Mouse (Mus musculus): ENCODE measurements around the gene Dpagt1. TPM values are rescaled to one million over a fixed set of nuclear protein-coding genes. Genes with fewer than 3 reads are reported as not detected.

Dpagt1 gene
- polyA plus RNA-seq (2012; rRNA removed), result 27.1 and 28.1 TPM in 2 replicates

GRCm38 (mm10) chr9:44325768-44326370, at the start of gene Dpagt1:
Gene Dpagt1 (plus strand): TSS chr9:44326019.

DNA sequence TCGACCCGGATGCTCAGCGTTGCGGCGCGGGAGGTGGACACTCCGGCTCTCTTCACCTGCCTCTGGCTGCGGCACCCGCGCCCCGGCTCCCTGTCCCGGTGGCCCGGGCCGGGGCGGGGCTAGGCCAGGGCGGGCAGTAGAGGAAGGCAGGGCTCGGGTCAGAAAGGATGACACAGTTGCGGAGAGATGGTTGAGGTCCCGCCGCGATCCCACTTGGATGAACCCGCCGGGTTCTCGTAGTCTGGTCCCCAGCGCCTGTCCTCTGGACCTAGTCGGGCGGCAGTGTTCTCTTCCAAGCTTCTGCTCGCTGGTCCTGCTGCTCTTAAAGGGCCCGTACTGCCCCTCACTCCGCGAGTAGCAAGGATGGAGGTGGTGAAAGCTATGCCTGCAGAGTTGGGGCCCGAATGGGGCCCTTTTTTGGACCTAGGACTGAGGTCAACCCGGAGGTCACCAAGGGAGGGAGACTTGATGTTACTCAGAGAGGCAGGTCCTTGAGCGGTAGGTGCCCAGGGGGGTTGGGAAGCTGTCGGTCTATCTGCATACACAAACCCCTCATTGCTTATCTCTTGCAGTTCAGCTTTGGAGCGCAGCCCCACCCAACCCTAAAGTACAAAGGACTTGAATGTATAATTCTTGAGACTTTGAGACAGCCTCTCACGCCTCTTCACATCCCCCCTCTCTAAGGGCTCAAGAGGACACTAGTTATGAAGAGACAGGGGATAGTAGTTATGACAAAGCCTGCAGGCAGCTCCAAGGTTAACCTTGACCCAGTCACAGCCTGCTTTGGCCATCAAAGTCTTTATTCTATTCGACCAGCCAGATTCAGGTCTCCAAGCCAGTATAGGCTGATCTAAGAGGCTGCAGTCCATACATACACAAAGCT, 37.5 kb upstream of the Dpagt1 start, which contains the start of gene Abcg4:
Gene Abcg4, minus strand, starts transcription at position 540 of the 883 bp plus-strand sequence.

DNA sequence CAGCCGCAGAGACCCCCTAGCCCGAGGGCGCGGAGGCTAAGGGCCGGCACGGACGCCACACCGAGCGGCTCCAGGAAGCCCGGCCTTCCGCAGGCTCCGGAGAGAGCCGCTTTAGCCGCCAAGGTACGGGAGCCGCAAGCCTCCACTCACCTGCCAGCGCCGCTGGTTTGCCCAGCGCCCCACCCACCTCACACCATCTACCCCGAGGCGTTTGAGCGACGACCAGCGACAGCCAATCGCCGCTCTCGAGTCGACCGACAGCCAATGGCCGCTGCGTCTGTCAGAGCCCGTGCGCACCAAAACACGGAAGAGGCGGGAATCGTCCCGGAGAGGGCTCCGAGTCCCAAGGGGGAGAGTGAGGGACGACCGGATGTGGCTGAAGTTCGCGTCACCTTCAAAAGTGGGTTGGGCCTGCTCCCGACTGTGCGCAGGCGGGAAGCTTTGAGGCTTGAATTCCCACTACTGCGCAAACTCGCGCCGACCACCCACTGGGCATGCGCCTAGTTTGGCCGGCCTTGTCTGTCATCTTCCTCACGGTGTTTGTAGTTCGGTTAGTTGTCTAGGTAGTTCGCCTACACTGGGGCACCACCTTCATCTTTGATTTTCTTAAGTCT, 20.2 kb upstream of the Dpagt1 start, which contains the start of gene Hinfp:
Gene Hinfp, minus strand, starts transcription at position 206 of the 614 bp plus-strand sequence.

GRCm38 (mm10) chr9:44319887-44320798, 5.7 kb upstream of the Dpagt1 start, which contains the start of gene C2cd2l:
Gene C2cd2l (minus strand): TSS chr9:44320285.

GRCm38 (mm10) chr9:44334396-44335330, 8.8 kb downstream of the Dpagt1 start, which contains the start of gene H2afx:
Gene H2afx (plus strand): TSS chr9:44334694.

DNA sequence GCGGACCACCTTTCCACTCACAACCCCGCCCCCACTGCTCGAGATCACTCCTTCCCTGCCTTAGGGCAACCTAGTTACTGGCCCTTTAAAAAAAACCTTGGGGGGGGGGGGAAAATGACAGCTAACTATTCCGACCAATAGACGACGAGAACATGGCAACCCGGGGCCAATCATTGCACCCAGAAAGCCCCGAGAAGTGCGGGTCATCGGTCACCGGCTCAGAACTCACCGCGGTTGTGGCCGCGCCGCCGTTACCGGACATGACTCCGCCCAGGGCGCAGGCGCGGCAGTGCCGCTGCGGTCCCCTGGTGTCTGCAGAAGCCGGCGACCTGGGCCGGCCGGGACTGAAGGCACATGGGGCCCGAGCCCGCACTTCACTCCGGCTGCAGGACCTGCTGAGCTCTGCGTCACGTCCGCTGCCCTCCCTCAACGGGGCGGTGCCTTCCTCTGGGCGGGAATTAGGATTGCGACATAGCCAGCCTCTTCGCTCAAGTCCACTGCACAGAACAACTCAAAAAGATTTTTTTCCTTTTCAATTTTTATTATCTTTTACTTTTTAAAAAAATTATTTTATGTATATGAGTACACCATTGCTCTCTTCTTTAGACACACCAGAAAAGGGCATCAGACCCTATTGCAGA, 18.1 kb downstream of the Dpagt1 start, which contains the start of gene Hmbs:
Gene Hmbs, minus strand, starts transcription at position 448 of the 641 bp plus-strand sequence.

DNA sequence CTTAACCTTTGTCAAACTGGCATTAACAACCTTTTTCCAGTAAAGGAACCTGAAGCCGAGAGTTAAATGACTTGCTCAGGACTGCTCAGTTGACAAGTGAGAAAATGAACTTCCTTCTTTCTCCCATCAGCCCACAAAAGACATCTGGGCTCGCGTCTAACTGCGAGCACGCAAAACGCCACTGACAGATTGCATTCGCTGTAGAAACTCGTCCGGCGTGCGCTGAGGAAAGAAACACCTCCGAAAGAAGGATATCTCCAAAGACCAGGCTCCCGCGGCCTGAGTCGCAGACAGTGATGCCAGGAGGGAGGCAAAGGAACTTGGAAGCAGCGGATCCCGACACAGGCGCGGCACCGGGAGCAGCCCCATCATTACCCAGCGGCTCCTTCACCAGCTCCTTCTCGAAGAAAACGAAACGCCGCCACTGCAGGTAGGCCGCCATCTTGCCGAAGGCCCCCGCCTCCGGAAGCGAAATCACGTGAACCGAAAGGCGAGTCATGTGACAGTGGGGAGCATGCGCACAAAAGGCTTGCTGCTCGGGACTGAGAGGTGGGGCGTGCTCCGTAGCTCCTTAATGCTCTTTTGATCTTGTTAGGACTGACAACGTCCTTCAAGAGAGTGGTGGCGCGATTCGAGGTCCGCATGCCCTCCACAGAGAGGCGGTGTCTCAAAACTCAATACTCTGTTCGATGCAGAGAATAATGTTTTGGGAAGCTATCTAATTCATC, 35.5 kb downstream of the Dpagt1 start, which contains the start of gene Vps11:
Gene Vps11, minus strand, starts transcription at position 481 of the 728 bp plus-strand sequence.

DNA sequence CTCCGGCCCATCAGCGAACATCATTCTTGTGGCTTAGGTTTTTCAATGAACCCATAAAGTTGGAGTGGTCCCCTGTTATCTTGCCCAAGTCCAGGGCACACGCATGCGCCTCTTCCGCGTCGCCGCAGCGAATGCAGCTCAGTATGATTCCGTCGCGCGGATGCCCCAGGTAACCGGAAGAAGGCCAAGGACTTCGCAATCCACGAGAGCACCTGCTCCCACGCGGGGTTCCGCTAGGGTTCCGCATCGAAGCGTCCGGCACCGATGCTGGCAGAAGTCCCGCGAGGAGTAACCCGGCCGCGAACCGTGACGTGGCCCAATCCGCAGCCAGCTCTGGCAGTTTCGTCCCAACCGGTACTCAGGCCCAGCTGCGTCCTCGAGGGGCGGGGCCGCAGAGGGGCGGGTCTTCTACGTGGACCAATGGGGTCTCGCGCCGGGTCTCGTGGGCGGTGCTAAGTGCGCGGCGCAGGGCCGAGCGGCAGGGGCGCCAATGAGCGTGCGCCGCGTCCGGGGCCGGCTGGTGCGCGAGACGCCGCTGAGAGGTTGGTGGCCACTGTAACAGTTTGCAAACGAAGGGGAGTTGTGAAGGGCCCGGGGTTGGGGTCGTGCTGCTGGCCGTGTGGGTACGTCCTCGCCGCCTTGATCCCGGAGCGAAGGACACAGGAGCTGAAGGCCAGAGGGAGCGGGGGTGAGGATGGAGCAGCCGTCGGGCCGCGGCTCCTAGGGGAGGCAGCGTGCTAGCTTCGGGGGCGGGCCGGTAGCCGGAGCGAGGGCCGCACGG, 53.4 kb downstream of the Dpagt1 start, which contains the start of gene Hyou1:
Gene Hyou1, plus strand, starts transcription at position 437 of the 781 bp plus-strand sequence.

Other genes starting within 250 kb of the Dpagt1 start
- 0.35 and 0.42 TPM in 2 replicates for gene Mfrp, start 224.3 kb upstream of the Dpagt1 start, polyA plus RNA-seq (2012; rRNA removed)
- 9.8 and 13.4 TPM in 2 replicates for gene C1qtnf5, start 218.8 kb upstream of the Dpagt1 start, polyA plus RNA-seq (2012; rRNA removed)
- 0.03 and 0.43 TPM in 2 replicates for gene Gm49380, start 212.5 kb upstream of the Dpagt1 start, polyA plus RNA-seq (2012; rRNA removed)
- 19.0 and 21.9 TPM in 2 replicates for gene Rnf26, start 212.5 kb upstream of the Dpagt1 start, polyA plus RNA-seq (2012; rRNA removed)
- gene Mcam, start 191.6 kb upstream of the Dpagt1 start, polyA plus RNA-seq (2012; rRNA removed), result 38.7 and 43.6 TPM in 2 replicates
- 2.5 TPM in 2 replicates for gene Cbl, start 92.0 kb upstream of the Dpagt1 start, polyA plus RNA-seq (2012; rRNA removed)
- gene Ccdc153, start 85.3 kb upstream of the Dpagt1 start, polyA plus RNA-seq (2012; rRNA removed), result 0.06 TPM in 1 of 2 replicates, not detected in the other
- not detected in 2 replicates for gene Pdzd3, start 74.5 kb upstream of the Dpagt1 start, polyA plus RNA-seq (2012; rRNA removed)
- 4.4 and 5.1 TPM in 2 replicates for gene Nlrx1, start 57.4 kb upstream of the Dpagt1 start, polyA plus RNA-seq (2012; rRNA removed)
- gene Abcg4, start 37.4 kb upstream of the Dpagt1 start, polyA plus RNA-seq (2012; rRNA removed), result 3.1 and 3.2 TPM in 2 replicates
- 3.4 and 5.5 TPM in 2 replicates for gene Hinfp, start 20.3 kb upstream of the Dpagt1 start, polyA plus RNA-seq (2012; rRNA removed)
- gene C2cd2l, start 5.7 kb upstream of the Dpagt1 start, polyA plus RNA-seq (2012; rRNA removed), result 38.4 and 40.7 TPM in 2 replicates
- gene H2afx, start 8.7 kb downstream of the Dpagt1 start, polyA plus RNA-seq (2012; rRNA removed), result 42.8 and 86.6 TPM in 2 replicates
- gene Hmbs, start 18.2 kb downstream of the Dpagt1 start, polyA plus RNA-seq (2012; rRNA removed), result 19.0 and 20.5 TPM in 2 replicates
- gene Vps11, start 35.7 kb downstream of the Dpagt1 start, polyA plus RNA-seq (2012; rRNA removed), result 7.8 and 9.0 TPM in 2 replicates
- 23.7 and 29.7 TPM in 2 replicates for gene Hyou1, start 53.5 kb downstream of the Dpagt1 start, polyA plus RNA-seq (2012; rRNA removed)
- 9.2 and 12.1 TPM in 2 replicates for gene Slc37a4, start 70.8 kb downstream of the Dpagt1 start, polyA plus RNA-seq (2012; rRNA removed)
- gene Rps25, start 81.1 kb downstream of the Dpagt1 start, polyA plus RNA-seq (2012; rRNA removed), result 17.8 and 26.3 TPM in 2 replicates
- 11.9 and 17.8 TPM in 2 replicates for gene Trappc4, start 81.6 kb downstream of the Dpagt1 start, polyA plus RNA-seq (2012; rRNA removed)
- 6.7 and 13.0 TPM in 2 replicates for gene Ccdc84, start 92.5 kb downstream of the Dpagt1 start, polyA plus RNA-seq (2012; rRNA removed)
- gene Foxr1, start 115.1 kb downstream of the Dpagt1 start, polyA plus RNA-seq (2012; rRNA removed), result not detected in 2 replicates
- 0.19 and 0.81 TPM in 2 replicates for gene Upk2, start 129.0 kb downstream of the Dpagt1 start, polyA plus RNA-seq (2012; rRNA removed)
- gene Bcl9l, start 156.8 kb downstream of the Dpagt1 start, polyA plus RNA-seq (2012; rRNA removed), result 23.6 and 25.0 TPM in 2 replicates
- 0.04 and 0.05 TPM in 2 replicates for gene Cxcr5, start 235.9 kb downstream of the Dpagt1 start, polyA plus RNA-seq (2012; rRNA removed)